Mouse (Mus musculus) intestine, embryonic 15.5 days (tissue): ENCODE measurements around the gene Gabpb2. TPM values are rescaled to one million over a fixed set of nuclear protein-coding genes. Genes with fewer than 3 reads are reported as not detected.
"Not testable (repeated sequence)": the region's sequence is repeated elsewhere in the genome, so short reads cannot be mapped to it uniquely, and the experiment has no call there.

Experiments used
- ATAC-seq: fragments of 200-750 bp; cut with Nextera tagmentation; 2 replicates; pipeline ENCODE4 v1.8.0; 2017; ENCODE audit warnings: moderate TSS enrichment, moderate library complexity
- H3K27ac ChIP-seq: fragments of 300-500 bp; sonication (generic); 2 replicates; pipeline ENCODE4 v1.5.1; 2015; ENCODE audit warnings: mild to moderate bottlenecking, inconsistent platforms
- H3K27me3 ChIP-seq: fragments of 300-500 bp; sonication (generic); replicated peaks from 2 replicates; pipeline ENCODE4 v1.6.1; 2015; ENCODE audit warnings: inconsistent platforms
- H3K36me3 ChIP-seq: fragments of 300-500 bp; sonication (generic); 2 replicates; pipeline ENCODE4 v1.6.1; 2015; ENCODE audit warnings: inconsistent platforms
- H3K4me1 ChIP-seq: fragments of 300-500 bp; sonication (generic); replicated peaks from 2 replicates; pipeline ENCODE4 v1.6.1; 2015; ENCODE audit warnings: inconsistent platforms
- H3K4me2 ChIP-seq: fragments of 300-500 bp; sonication (generic); replicated peaks from 2 replicates; pipeline ENCODE4 v1.6.1; 2015; ENCODE audit warnings: mild to moderate bottlenecking, inconsistent platforms
- H3K4me3 ChIP-seq: fragments of 300-500 bp; sonication (generic); replicated peaks from 2 replicates; pipeline ENCODE4 v1.5.1; 2015; ENCODE audit warnings: inconsistent platforms
- H3K9ac ChIP-seq: fragments of 300-500 bp; sonication (generic); 2 replicates; pipeline ENCODE4 v1.6.1; 2015; ENCODE audit warnings: inconsistent platforms
- H3K9me3 ChIP-seq: fragments of 300-500 bp; sonication (generic); 2 replicates; pipeline ENCODE4 v1.6.1; 2016; ENCODE audit warnings: inconsistent platforms
- WGBS: fragments of 180-500 bp; shearing (Covaris S2); methylation state at CpG from one replicate; pipeline ENCODE4 v1.1.7; 2015; 5-methylcytosine and 5-hydroxymethylcytosine counted together
- polyA plus RNA-seq: library from polyadenylated mRNA; unstranded; fragments of >200 nt; fragmentation: Nextera tagmentation; extraction: Ambion mirVana; gene quantifications from 2 replicates; pipeline ENCODE4 v1.2.1, GENCODE M21; 2015

Gabpb2 gene
- polyA plus RNA-seq, 1 experiment from 2014 or later: 8.0 TPM

DNA sequence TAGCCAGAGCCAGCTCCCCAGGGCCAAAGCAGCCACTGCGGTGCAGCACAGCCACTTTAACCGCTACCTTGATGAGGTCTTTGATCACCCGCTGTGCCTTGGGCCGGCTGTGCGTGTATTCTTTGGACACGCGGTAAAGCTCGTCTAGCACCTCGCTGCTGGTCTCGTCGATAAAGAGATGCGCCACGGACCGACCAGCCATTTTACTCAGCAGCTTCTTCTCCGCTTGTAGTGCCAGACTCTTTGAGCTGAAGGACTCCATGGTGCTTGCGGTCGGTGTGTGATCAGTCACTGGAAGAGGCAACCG lies 77.5 kb downstream of the Gabpb2 start:
- Histone ChIP-seq H3K27ac (no peak overlapping the region), H3K27me3 (no peaks in the 10 kb centered on the region), H3K4me3 (no peak overlapping the region), H3K4me2 (0 out of 2 replicates have a peak overlapping the region, but pooled peaks have one; percentile 17), H3K36me3 (no peaks in the 10 kb centered on the region; the same call in none of the 2 replicates), H3K9me3 (no peaks in the 10 kb centered on the region), H3K9ac (no peak overlapping the region), H3K4me1 (0 out of 2 replicates have a peak, but pooled peaks cover under 1% of the 10 kb centered on the region)
- 68% methylated on average over 18 of the region's 18 CpGs for WGBS
- ATAC-seq: no peak

DNA sequence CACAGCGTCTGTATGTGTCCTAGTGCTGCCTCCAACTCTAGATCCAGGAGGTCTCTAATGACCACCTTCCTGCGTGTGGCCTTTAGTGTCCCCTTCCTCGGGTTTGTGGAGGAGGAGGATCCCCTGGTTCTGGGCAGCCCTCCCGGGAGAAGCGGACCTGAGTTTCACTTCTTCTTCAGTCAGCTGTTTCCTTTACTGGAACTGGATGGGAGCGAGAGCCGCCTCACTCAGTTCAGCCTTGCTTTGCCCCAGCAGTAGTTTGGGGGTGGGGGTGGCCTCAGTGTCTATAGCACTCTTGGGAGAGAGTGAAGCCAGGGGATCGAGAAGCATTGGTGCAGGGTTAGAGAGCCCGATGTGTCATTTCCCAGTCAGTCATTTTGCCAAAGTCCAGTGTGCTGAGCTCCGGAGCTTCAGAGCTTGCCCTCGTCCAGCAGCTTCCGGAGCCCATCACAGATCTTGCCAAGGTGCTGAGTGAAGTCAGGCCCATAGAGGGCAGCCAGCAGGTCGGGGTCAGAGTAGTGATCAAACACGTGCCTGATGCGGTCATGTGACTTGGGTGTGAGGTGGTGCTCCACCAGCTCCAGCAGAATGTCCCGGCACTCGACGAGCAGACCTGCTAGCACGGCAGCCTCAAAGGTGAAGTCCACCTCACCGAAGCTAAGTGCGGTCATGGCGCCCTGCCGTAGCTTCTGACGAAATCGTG lies 78.0 kb downstream of the Gabpb2 start:
- Histone ChIP-seq H3K27ac (no peak overlapping the region), H3K4me1 (0 out of 2 replicates have a peak, but pooled peaks cover 5% of the 10 kb centered on the region), H3K27me3 (no peaks in the 10 kb centered on the region), H3K4me2 (0 out of 2 replicates have a peak overlapping the region, but pooled peaks have one; percentile 17), H3K4me3 (no peak overlapping the region), H3K9ac (no peak overlapping the region), H3K9me3 (no peaks in the 10 kb centered on the region), H3K36me3 (no peaks in the 10 kb centered on the region; the same call in none of the 2 replicates)
- no peak for ATAC-seq
- WGBS: 72% methylated on average over 25 of the region's 25 CpGs

DNA sequence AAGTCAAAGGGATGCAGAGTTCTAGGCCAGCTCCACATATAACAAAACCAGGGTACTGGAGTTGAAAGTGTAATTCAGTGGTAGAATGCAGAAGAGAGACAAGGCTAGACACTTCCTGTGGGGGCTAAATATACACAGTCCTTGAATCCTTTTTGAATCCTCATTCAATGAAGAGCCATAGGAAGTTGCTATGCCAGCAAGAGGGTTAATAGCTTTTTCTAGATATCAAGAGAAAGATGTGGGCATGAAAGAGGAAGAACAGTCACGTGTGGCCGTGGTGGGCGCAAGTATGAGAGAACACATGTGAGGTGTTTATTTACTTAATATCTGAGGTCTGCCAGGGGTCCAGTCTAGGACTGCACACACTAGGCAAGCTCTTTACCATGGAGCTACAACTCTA lies 81.4 kb downstream of the Gabpb2 start:
- WGBS: 82% methylated on average over 3 of the region's 3 CpGs

DNA sequence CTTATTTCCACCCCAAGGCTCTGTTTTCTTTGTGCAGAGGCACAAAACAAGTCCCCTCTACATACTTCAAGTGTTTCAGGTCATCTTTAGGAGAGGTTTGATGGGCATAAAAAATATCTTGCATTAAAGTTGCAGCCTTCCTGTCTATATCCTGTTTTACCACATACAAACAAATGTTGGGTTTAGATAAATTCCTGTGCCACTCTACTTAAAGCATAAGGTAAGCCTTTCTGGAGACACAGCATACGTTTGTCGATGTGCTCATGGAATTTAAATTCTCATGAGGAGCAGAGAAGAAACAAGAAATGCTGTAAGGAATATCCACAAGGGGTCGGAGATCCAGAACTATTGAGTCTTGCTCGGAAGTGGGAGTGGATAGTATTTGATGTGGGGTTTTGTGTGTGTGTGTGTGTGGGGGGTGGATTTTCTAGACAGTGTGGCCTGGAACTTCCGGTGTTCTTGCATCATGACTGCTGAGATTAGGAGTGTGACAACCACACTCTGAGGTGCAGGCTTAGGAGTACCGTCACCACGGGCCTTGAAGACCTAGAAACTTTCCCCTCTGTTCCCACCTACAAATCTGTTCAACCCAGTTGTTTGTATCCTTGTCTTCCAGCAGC lies 82.2 kb downstream of the Gabpb2 start:
- no peak for ATAC-seq
- peak overlapping the region; percentile 67 for H3K4me2 ChIP-seq
- WGBS: 79% methylated on average over 7 of the region's 7 CpGs
- H3K4me3 ChIP-seq: peak overlapping the region; percentile 30
- no peak overlapping the region for H3K9ac ChIP-seq
- H3K9me3 ChIP-seq: no peaks in the 10 kb centered on the region
- no peaks in the 10 kb centered on the region for H3K27me3 ChIP-seq
- peaks cover 4% of the 10 kb centered on the region; the same call in 1 of the 2 replicates for H3K36me3 ChIP-seq
- H3K4me1 ChIP-seq: 0 out of 2 replicates have a peak, but pooled peaks cover 8% of the 10 kb centered on the region
- no peak overlapping the region for H3K27ac ChIP-seq

More for the DNA sequence above, 81.4 kb downstream of the Gabpb2 start:
- Histone ChIP-seq H3K36me3 (no peaks in the 10 kb centered on the region; the same call in none of the 2 replicates), H3K27ac (no peak overlapping the region), H3K4me2 (no peak overlapping the region), H3K9ac (no peak overlapping the region), H3K9me3 (no peaks in the 10 kb centered on the region), H3K27me3 (no peaks in the 10 kb centered on the region), H3K4me1 (0 out of 2 replicates have a peak, but pooled peaks cover 8% of the 10 kb centered on the region), H3K4me3 (no peak overlapping the region)
- ATAC-seq: no peak

DNA sequence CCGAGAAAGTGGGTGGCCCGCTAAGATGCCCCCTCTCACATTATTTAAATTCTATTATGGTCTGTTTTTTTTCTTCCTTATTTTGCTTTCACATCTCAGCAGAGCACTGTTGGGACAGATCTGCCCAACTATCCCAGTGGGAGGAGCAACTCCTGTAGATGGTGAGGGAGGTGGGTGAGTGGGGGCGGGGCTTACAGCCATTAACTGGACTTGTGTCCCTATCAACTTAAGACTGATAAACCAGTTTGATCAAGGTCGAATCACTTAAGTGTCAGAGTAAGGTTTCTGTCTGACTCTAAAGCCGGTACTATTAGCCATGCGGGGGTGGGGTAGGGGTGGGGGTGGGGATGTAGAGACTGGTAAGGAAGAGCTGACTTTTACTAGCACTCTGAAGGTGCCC lies 82.7 kb downstream of the Gabpb2 start:
- H3K4me1 ChIP-seq: 0 out of 2 replicates have a peak, but pooled peaks cover 8% of the 10 kb centered on the region
- 18% methylated on average over 6 of the region's 6 CpGs for WGBS
- H3K9me3 ChIP-seq: no peaks in the 10 kb centered on the region
- peak overlapping the region; percentile 67 for H3K4me2 ChIP-seq
- H3K4me3 ChIP-seq: peak overlapping the region; percentile 30
- H3K9ac ChIP-seq: no peak overlapping the region
- H3K36me3 ChIP-seq: peaks cover 4% of the 10 kb centered on the region; the same call in 1 of the 2 replicates
- ATAC-seq: peak; percentile 65
- H3K27me3 ChIP-seq: no peaks in the 10 kb centered on the region
- H3K27ac ChIP-seq: 0 out of 2 replicates have a peak overlapping the region, but pooled peaks have one; percentile 9

DNA sequence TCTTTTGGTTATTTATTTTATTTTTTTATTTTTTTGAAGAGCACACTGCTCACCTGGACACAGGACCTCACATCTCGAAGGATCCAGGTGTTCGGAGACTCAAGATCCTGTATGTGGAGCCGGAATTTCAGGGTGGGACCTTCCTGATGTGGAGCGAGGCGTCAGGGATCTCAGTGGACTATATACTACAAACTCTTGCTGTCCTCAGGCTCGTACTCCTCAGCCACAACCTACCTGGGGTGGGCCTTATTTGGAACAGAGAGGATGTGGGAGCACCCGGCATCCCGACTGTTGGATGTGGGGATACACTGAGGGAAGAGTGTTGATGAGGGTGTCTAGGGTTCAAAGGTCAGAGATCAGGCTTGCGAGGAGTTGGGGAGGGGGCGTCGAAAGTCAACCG lies 83.6 kb downstream of the Gabpb2 start:
- not testable (repeated sequence) for H3K36me3 ChIP-seq, H3K27me3 ChIP-seq, H3K4me3 ChIP-seq, H3K4me1 ChIP-seq, H3K27ac ChIP-seq, H3K9ac ChIP-seq, H3K9me3 ChIP-seq, H3K4me2 ChIP-seq
- ATAC-seq: peak; percentile 59
- WGBS: no CpG with 5 or more reads among the region's 12 CpGs

DNA sequence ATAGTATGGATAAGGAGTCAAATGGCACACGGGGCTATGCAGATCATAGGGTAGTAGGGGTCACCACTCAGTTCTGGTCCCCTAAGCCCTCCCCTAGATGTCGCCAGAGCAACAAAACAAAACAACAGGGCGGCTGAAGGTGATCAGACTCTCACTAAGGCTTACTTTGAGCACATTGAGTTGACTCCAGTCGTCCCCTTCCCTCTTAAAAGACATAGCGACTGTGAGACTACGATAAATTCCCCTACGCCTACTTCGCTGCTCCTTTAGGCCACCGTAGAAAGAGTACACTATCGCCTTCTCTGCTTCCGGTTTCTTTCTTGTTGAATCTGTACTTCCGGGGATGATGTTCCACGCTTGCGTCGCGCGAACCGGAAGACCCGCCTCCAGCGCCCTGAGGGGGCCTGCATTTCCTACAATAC lies 84.0 kb downstream of the Gabpb2 start, which contains the start of the genes Scnm1 and Lysmd1:
TSS of gene Scnm1 (minus strand) at position 332 of the 422 bp plus-strand sequence.
TSS of gene Lysmd1 (plus strand) at position 409 of the 422 bp plus-strand sequence.
- ATAC-seq: peak; percentile 95
- H3K27ac ChIP-seq: peak within 1 kb of the TSS; percentile 63
- WGBS: under 1% methylated on average over 20 of the region's 20 CpGs

DNA sequence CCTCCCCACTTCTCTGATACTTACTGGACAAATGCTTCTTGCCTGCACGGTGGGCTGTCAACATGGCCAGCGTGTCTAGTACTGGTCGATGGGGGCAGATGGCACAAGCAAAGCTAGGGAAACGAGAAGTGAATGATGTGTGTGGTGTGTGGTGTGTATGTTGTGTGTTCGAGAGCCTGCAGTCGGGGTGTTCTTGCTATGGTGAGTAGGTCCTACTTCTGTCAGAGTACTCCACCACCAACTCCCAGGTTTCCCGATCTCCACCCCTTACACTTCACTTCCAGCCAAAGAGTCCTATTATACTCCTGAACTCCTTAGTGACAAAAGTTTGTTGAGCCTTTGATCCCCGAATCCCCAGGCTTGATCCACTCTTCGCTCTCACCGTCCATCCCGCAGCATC lies 84.5 kb downstream of the Gabpb2 start:
- peak overlapping the region; percentile 69 for H3K4me2 ChIP-seq
- peak overlapping the region; percentile 59 for H3K4me3 ChIP-seq
- H3K36me3 ChIP-seq: peaks cover 4% of the 10 kb centered on the region
- 0 out of 2 replicates have a peak, but pooled peaks cover 8% of the 10 kb centered on the region for H3K4me1 ChIP-seq
- no peak for ATAC-seq
- no peaks in the 10 kb centered on the region for H3K9me3 ChIP-seq
- WGBS: 52% methylated on average over 11 of the region's 11 CpGs
- peak overlapping the region; percentile 67 for H3K9ac ChIP-seq
- peak overlapping the region; percentile 63 for H3K27ac ChIP-seq
- H3K27me3 ChIP-seq: no peaks in the 10 kb centered on the region

More for the DNA sequence above, 84.0 kb downstream of the Gabpb2 start, which contains the start of the genes Scnm1 and Lysmd1:
- 0 out of 2 replicates have a peak, but pooled peaks cover 8% of the 10 kb centered on the region for H3K4me1 ChIP-seq
- H3K9ac ChIP-seq: peak within 1 kb of the TSS; percentile 67
- H3K9me3 ChIP-seq: no peaks in the 10 kb centered on the region
- peak within 1 kb of the TSS; percentile 59 for H3K4me3 ChIP-seq
- H3K27me3 ChIP-seq: no peaks in the 10 kb centered on the region
- H3K4me2 ChIP-seq: peak within 1 kb of the TSS; percentile 69
- H3K36me3 ChIP-seq: peaks cover 4% of the 10 kb centered on the region

DNA sequence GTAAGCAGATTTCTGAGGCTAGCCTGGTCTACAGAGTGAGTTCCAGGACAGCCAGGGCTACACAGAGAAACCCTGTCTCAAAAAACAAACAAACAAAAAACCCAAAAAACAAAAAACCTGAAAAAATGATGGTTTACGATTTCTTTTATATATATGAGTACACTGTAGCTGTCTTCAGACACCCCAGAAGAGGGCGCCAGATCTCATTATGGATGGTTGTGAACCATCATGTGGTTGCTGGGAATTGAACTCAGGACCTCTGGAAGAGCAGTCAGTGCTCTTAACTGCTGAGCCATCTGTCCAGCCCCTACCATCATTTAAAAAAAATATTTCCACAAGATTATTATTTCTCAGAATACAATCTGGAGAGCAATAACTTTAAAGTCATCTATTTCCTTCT lies 85.3 kb downstream of the Gabpb2 start:
- not testable (repeated sequence) for H3K27ac ChIP-seq, ATAC-seq, H3K9me3 ChIP-seq, H3K36me3 ChIP-seq, H3K27me3 ChIP-seq, H3K4me2 ChIP-seq, H3K4me3 ChIP-seq, H3K4me1 ChIP-seq, H3K9ac ChIP-seq
- WGBS: 89% methylated on average over 2 of the region's 2 CpGs

Other genes starting within 250 kb of the Gabpb2 start
- gene Pi4kb, start 243.2 kb downstream of the Gabpb2 start, polyA plus RNA-seq: 19.8 and 22.6 TPM in 2 replicates
- 17.4 and 19.9 TPM in 2 replicates for gene Zfp687, start 202.5 kb downstream of the Gabpb2 start, polyA plus RNA-seq
- 205 and 218 TPM in 2 replicates for gene Psmd4, start 175.3 kb downstream of the Gabpb2 start, polyA plus RNA-seq
- 15.7 and 15.9 TPM in 2 replicates for gene Pip5k1a, start 111.0 kb downstream of the Gabpb2 start, polyA plus RNA-seq
- gene Vps72, start 106.9 kb downstream of the Gabpb2 start, polyA plus RNA-seq: 112 and 113 TPM in 2 replicates
- gene Tmod4, start 93.4 kb downstream of the Gabpb2 start, polyA plus RNA-seq: 0.83 and 0.99 TPM in 2 replicates
- gene Scnm1, start 83.9 kb downstream of the Gabpb2 start, polyA plus RNA-seq: 57.0 and 62.3 TPM in 2 replicates
- gene Lysmd1, start 83.8 kb downstream of the Gabpb2 start, polyA plus RNA-seq: 10.3 and 10.7 TPM in 2 replicates
- gene Tnfaip8l2, start 75.6 kb downstream of the Gabpb2 start, polyA plus RNA-seq: 4.3 and 5.3 TPM in 2 replicates
- gene Sema6c, start 57.5 kb downstream of the Gabpb2 start, polyA plus RNA-seq: 4.3 and 4.8 TPM in 2 replicates
- 70.2 and 74.3 TPM in 2 replicates for gene Cdc42se1, start 10.8 kb upstream of the Gabpb2 start, polyA plus RNA-seq
- gene Mllt11, start 14.3 kb upstream of the Gabpb2 start, polyA plus RNA-seq: 19.0 and 20.2 TPM in 2 replicates
- gene Gm128, start 23.7 kb upstream of the Gabpb2 start, polyA plus RNA-seq: 0.16 and 0.20 TPM in 2 replicates
- 0.36 and 0.56 TPM in 2 replicates for gene Bnipl, start 33.3 kb upstream of the Gabpb2 start, polyA plus RNA-seq
- 36.1 and 38.4 TPM in 2 replicates for gene Mindy1, start 63.4 kb upstream of the Gabpb2 start, polyA plus RNA-seq
- gene Prune1, start 64.2 kb upstream of the Gabpb2 start, polyA plus RNA-seq: 15.5 and 15.7 TPM in 2 replicates
- 1.4 and 1.6 TPM in 2 replicates for gene Anxa9, start 89.3 kb upstream of the Gabpb2 start, polyA plus RNA-seq
- gene Cers2, start 96.9 kb upstream of the Gabpb2 start, polyA plus RNA-seq: 146 and 148 TPM in 2 replicates
- gene Setdb1, start 139.3 kb upstream of the Gabpb2 start, polyA plus RNA-seq: 29.2 and 31.2 TPM in 2 replicates
- not detected in 2 replicates for gene 4930558C23Rik, start 184.9 kb upstream of the Gabpb2 start, polyA plus RNA-seq
- gene Arnt, start 216.5 kb upstream of the Gabpb2 start, polyA plus RNA-seq: 32.8 and 34.6 TPM in 2 replicates